Mouse (Mus musculus) liver, embryonic 14.5 days (tissue): ENCODE data around the gene Gtf3a. TPM values are rescaled to one million over a fixed set of nuclear protein-coding genes. Genes with fewer than 3 reads are reported as not detected.
A peak's percentile ranks its signal among the peaks of the same experiment; 100 is the strongest.

Source experiments
- ATAC-seq: fragments of 200-750 bp; cut with Nextera tagmentation; 2 replicates; pipeline ENCODE4 v1.8.0; 2017; ENCODE audit warnings: moderate number of reproducible peaks, mild to moderate bottlenecking, moderate library complexity; ENCODE audit not compliant: insufficient read depth
- DNase-seq, 3 experiments: peaks; one replicate each; pipeline ENCODE4 v3.0.0-alpha.2; 2012 to 2013; ENCODE audit warnings: low read depth in 3 of 3, low spot score in 3 of 3
- H3K27ac ChIP-seq: fragments of 300-500 bp; sonication (generic); 2 replicates; pipeline ENCODE4 v1.5.1; 2014; ENCODE audit warnings: moderate library complexity, mild to moderate bottlenecking, control low read depth, inconsistent platforms
- H3K27me3 ChIP-seq: fragments of 300-500 bp; sonication (generic); 2 replicates; pipeline ENCODE4 v1.6.1; 2014; ENCODE audit warnings: mild to moderate bottlenecking, low read length, moderate library complexity; ENCODE audit not compliant: control insufficient read depth, insufficient read depth
- H3K36me3 ChIP-seq: fragments of 300-500 bp; sonication (generic); replicated peaks from 2 replicates; pipeline ENCODE4 v1.6.1; 2014; ENCODE audit warnings: low read depth; ENCODE audit not compliant: control insufficient read depth, insufficient read depth
- H3K4me1 ChIP-seq, 2 experiments: fragments of 200-500 bp in 1 of 2; fragments of 300-500 bp in 1 of 2; sonication (generic) in 1 of 2; replicated peaks; 2 replicates each; pipeline ENCODE4 v1.6.1; 2012 to 2014; ENCODE audit warnings: antibody characterized with exemption in 1 of 2, inconsistent platforms in 1 of 2, low read length in 1 of 2; ENCODE audit not compliant: control insufficient read depth in 2 of 2, insufficient read depth in 2 of 2
- H3K4me2 ChIP-seq: fragments of 300-500 bp; sonication (generic); 2 replicates; pipeline ENCODE4 v1.6.1; 2014; ENCODE audit warnings: low read depth, mild to moderate bottlenecking, control low read depth, moderate library complexity
- H3K4me3 ChIP-seq, 2 experiments: fragments of 200-500 bp in 1 of 2; fragments of 300-500 bp in 1 of 2; sonication (generic) in 1 of 2; 2 replicates each; pipeline ENCODE4 v1.5.1; 2012 to 2014; ENCODE audit warnings: low read depth in 2 of 2, low read length in 2 of 2, mild to moderate bottlenecking in 2 of 2, control low read depth in 1 of 2, inconsistent platforms in 1 of 2, moderate library complexity in 1 of 2; ENCODE audit not compliant: insufficient read depth in 1 of 2
- H3K9ac ChIP-seq: fragments of 300-500 bp; sonication (generic); replicated peaks from 2 replicates; pipeline ENCODE4 v1.6.1; 2014; ENCODE audit warnings: mild to moderate bottlenecking, control low read depth, moderate library complexity
- H3K9me3 ChIP-seq: fragments of 300-500 bp; sonication (generic); 2 replicates; pipeline ENCODE4 v1.6.1; 2016; ENCODE audit warnings: low read length, mixed read lengths; ENCODE audit not compliant: control insufficient read depth
- CTCF ChIP-seq: IDR thresholded peaks from 2 replicates; pipeline ENCODE4 v1.5.1; 2016; ENCODE audit warnings: antibody characterized with exemption, low read depth, control low read depth
- EP300 ChIP-seq: IDR thresholded peaks from 2 replicates; pipeline ENCODE4 v1.6.1; 2016; ENCODE audit warnings: antibody characterized with exemption, low read depth
- WGBS: fragments of 180-500 bp; shearing (Covaris S2); extraction: QIAGEN DNeasy Blood & Tissue Kit; methylation state at CpG from one replicate; pipeline ENCODE4 v1.1.7; 2014; ENCODE audit not compliant: insufficient replicate concordance; 5-methylcytosine and 5-hydroxymethylcytosine counted together
- polyA plus RNA-seq, 2 experiments: library from polyadenylated mRNA; depleted of rRNA in 1 of 2; stranded (reverse) in 1 of 2; unstranded in 1 of 2; fragments of >200 nt; fragmentation: Nextera tagmentation in 1 of 2; extraction: Ambion mirVana in 1 of 2; gene quantifications; 2 replicates each; pipeline versions ENCODE4 v1.2.1 to v1.2.3; 2012 to 2014

Gene Gtf3a
- polyA plus RNA-seq, 2 experiments, result 31.3 to 37.7 TPM

GRCm38 (mm10) chr5:146942965-146943364 lies 5.5 kb upstream of the Gtf3a start:
- TF ChIP-seq EP300 (no peak), CTCF (no peak)

GRCm38 (mm10) chr5:146944568-146944967 lies 3.9 kb upstream of the Gtf3a start:
- TF ChIP-seq EP300 (no peak), CTCF (peak; percentile 67)
- no peak for DNase-seq
- ATAC-seq, result no peak
- Histone ChIP-seq H3K9me3 (no peaks in the 10 kb centered on the region), H3K4me1 (peaks cover 11 to 12% of the 10 kb centered on the region in 2 experiments), H3K4me2 (no peak overlapping the region), H3K9ac (no peak overlapping the region), H3K27me3 (no peaks in the 10 kb centered on the region), H3K4me3 (no peak overlapping the region), H3K27ac (no peak overlapping the region), H3K36me3 (no peaks in the 10 kb centered on the region)
- WGBS, result 91% methylated on average over 2 of the region's 2 CpGs

More at GRCm38 (mm10) chr5:146942965-146943364, 5.5 kb upstream of the Gtf3a start:
- H3K4me3 ChIP-seq, result no peak overlapping the region
- H3K4me1 ChIP-seq, result peaks cover 2 to 4% of the 10 kb centered on the region in 2 experiments; a peak in 2 of 4 replicates
- WGBS, result 62% methylated on average over 15 of the region's 15 CpGs
- no peak for ATAC-seq
- no peaks in the 10 kb centered on the region for H3K27me3 ChIP-seq
- no peaks in the 10 kb centered on the region; the same call in 1 of the 2 replicates for H3K9me3 ChIP-seq
- no peak for DNase-seq
- no peak overlapping the region for H3K4me2 ChIP-seq
- no peak overlapping the region for H3K9ac ChIP-seq
- no peak overlapping the region for H3K27ac ChIP-seq
- H3K36me3 ChIP-seq, result no peaks in the 10 kb centered on the region

- WGBS, result 68% methylated on average over 9 of the region's 9 CpGs
- Histone ChIP-seq H3K36me3 (peaks cover 9% of the 10 kb centered on the region), H3K27ac (no peak overlapping the region), H3K4me1 (peaks cover 13 to 18% of the 10 kb centered on the region in 2 experiments), H3K9me3 (no peaks in the 10 kb centered on the region), H3K27me3 (no peaks in the 10 kb centered on the region), H3K4me3 (no peak overlapping the region), H3K4me2 (no peak overlapping the region), H3K9ac (no peak overlapping the region)
- ATAC-seq (no peak), DNase-seq (no peak)
- no peak for TF ChIP-seq CTCF
- no peak for TF ChIP-seq EP300
Observed at GRCm38 (mm10) chr5:146946682-146947081, 1.8 kb upstream of the Gtf3a start.

GRCm38 (mm10) chr5:146947497-146947896 lies 960 bp upstream of the Gtf3a start:
- H3K4me3 ChIP-seq, result no peak overlapping the region
- ATAC-seq (no peak), DNase-seq (no peak)
- H3K4me2 ChIP-seq, result peak overlapping the region; percentile 84
- H3K36me3 ChIP-seq, result peaks cover 9% of the 10 kb centered on the region
- peaks cover 13 to 18% of the 10 kb centered on the region in 2 experiments for H3K4me1 ChIP-seq
- TF ChIP-seq CTCF (no peak), EP300 (no peak)
- no peaks in the 10 kb centered on the region for H3K27me3 ChIP-seq
- WGBS, result 40% methylated on average over 6 of the region's 6 CpGs
- H3K27ac ChIP-seq, result no peak overlapping the region
- no peak overlapping the region for H3K9ac ChIP-seq
- no peaks in the 10 kb centered on the region for H3K9me3 ChIP-seq

GRCm38 (mm10) chr5:146948041-146948507 lies 383 bp upstream of the Gtf3a start:
- peak overlapping the region; percentile 84 for H3K4me2 ChIP-seq
- peak overlapping the region; percentile 59 for H3K27ac ChIP-seq
- peaks cover 13% of the 10 kb centered on the region for H3K36me3 ChIP-seq
- WGBS, result 7% methylated on average over 10 of the region's 10 CpGs
- peak overlapping the region; percentile 72 to 73 for H3K4me3 ChIP-seq
- no peak for DNase-seq
- ATAC-seq, result no peak
- peak overlapping the region; percentile 76 for H3K9ac ChIP-seq
- H3K4me1 ChIP-seq, result peaks cover 13 to 18% of the 10 kb centered on the region in 2 experiments
- TF ChIP-seq EP300, result no peak
- TF ChIP-seq CTCF, result no peak
- H3K27me3 ChIP-seq, result no peaks in the 10 kb centered on the region
- no peaks in the 10 kb centered on the region for H3K9me3 ChIP-seq
